Mouse (Mus musculus): ENCODE results near the gene Cypt4.

The Cypt4 gene

DNA sequence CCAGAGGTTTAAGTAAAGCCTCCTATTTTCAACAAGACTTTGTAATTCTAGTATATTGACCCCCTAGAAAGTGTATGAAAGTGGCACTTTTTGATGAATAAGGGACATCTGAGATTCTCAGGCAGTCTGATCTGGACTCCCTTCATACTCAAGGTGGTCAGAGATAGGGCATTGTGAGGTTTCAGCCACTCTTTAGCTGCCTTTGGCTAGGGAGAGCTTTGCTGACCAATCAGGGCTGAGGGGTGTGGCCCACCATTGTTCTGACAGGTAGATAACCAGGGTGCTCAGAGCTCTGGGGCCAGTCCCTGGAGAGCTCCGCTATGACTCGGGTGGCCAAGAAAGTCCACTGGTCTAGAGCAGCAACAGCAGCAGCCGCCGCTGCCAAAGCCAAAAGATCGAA is at the start of gene Cypt4:
Cypt4 (plus strand) TSS at position 301 of the 400 bp plus-strand sequence.
- no peak for TF ChIP-seq GATA4 (IDR thresholded peaks at IDR 0.05; ENCODE audit: insufficient replicate concordance, low read length)

All from liver, adult (tissue).